In the genomic region with DNA sequence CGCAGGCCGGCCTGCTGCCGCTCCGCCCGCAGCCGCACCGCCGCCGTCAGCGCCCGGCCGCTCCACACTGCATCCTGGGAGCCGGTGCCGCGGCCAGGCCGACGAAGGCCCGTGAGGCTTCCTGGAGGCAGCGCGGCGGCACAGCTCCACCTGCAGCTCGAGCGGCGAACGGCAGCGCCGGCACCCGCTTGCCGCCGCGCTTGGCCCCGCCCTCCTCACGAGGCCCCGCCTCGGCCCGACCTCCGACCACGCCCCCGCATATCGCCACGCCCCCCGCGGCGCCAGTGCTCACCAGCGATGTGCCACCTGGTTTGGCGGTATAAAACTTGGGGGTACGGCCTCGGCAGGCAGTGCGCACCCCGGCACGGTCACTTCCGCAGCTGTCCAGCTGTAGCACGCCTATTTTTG, we compare ENCODE assay signal across 8 mouse cellular contexts. TPM values are rescaled to one million over a fixed set of nuclear protein-coding genes. Genes with fewer than 3 reads are reported as not detected.
DNase-seq lines count a peak whose midpoint lies in the region; ATAC-seq and TF ChIP-seq lines count a peak whose summit lies in the region.

A gene (minus strand): TSS at position 123 of the 408 bp plus-strand sequence.

- peak; percentile 59 to 79 for ATAC-seq in hematopoietic stem cell, adult 5-6 weeks (replicated peaks in 1 of 2; ENCODE audit: insufficient read depth in 1 of 2, low FRiP score in 2 of 2, low TSS enrichment in 1 of 2, low read depth in 1 of 2, poor library complexity in 2 of 2, severe bottlenecking in 2 of 2)
- ATAC-seq in lung, embryonic 16.5 days (ENCODE audit: low read depth), result peak; percentile 94

- H3K4me1 ChIP-seq in MEL (ENCODE audit: control insufficient read depth in 1 of 2, insufficient read depth in 2 of 2, low read length in 2 of 2), result peaks cover 0 to 19% of the 10 kb centered on the region in 2 experiments; a peak in 3 of 4 replicates
- H3K4me1 ChIP-seq in cerebellum, adult 2 months (ENCODE audit: control insufficient read depth, insufficient read depth, low read length), result peaks cover 13% of the 10 kb centered on the region
- peaks cover 8% of the 10 kb centered on the region for H3K4me1 ChIP-seq in lung, embryonic 16.5 days (replicated peaks; ENCODE audit: control insufficient read depth, insufficient read depth, low read length)

- peaks cover 11% of the 10 kb centered on the region for H3K79me2 ChIP-seq in MEL (ENCODE audit: control insufficient read depth, insufficient read depth, low read length, poor library complexity)

- H3K9me3 ChIP-seq in MEL (replicated peaks; ENCODE audit: insufficient read depth, low read length), result no peaks in the 10 kb centered on the region
- H3K9me3 ChIP-seq in lung, embryonic 16.5 days (ENCODE audit: control insufficient read depth, low read length), result no peaks in the 10 kb centered on the region

- peak; percentile 65 to 66; a peak in 2 of 4 replicates for TF ChIP-seq POLR2A in MEL (IDR thresholded peaks at IDR 0.05; ENCODE audit: control insufficient read depth in 1 of 2, insufficient read depth in 1 of 2, low read depth in 1 of 2, low read length in 2 of 2, poor library complexity in 1 of 2)
- peak; percentile 53 for TF ChIP-seq POLR2A in cerebellum, adult 2 months (IDR thresholded peaks at IDR 0.05; ENCODE audit: borderline replicate concordance, insufficient read depth, low read length)

- peak within 1 kb of the TSS; percentile 84 for H3K4me2 ChIP-seq in lung, embryonic 16.5 days (ENCODE audit: low read depth, low read length)

- no peak for TF ChIP-seq EP300 in MEL (IDR thresholded peaks at IDR 0.05; ENCODE audit: low read depth in 1 of 2, low read length in 2 of 2)

- peaks cover 4 to 15% of the 10 kb centered on the region in 2 experiments for H3K36me3 ChIP-seq in MEL (ENCODE audit: control insufficient read depth in 1 of 2, insufficient read depth in 2 of 2, low read length in 2 of 2)
- peaks cover 20% of the 10 kb centered on the region for H3K36me3 ChIP-seq in lung, embryonic 16.5 days (ENCODE audit: control insufficient read depth, insufficient read depth, low read length)

- peak in 2 of 3 experiments; percentile 79 to 80; a peak in 5 of 6 replicates for TF ChIP-seq CTCF in MEL (IDR thresholded peaks at IDR 0.05 in 2 of 3, conservative IDR thresholded peaks at IDR 0.05 in 1 of 3; ENCODE audit: control insufficient read depth in 1 of 3, insufficient read depth in 1 of 3, low read depth in 2 of 3, low read length in 3 of 3, poor library complexity in 1 of 3, severe bottlenecking in 1 of 3)
- peak; percentile 65 for TF ChIP-seq CTCF in cerebellum, adult 2 months (IDR thresholded peaks at IDR 0.05; ENCODE audit: borderline replicate concordance, insufficient read depth, low read depth, low read length)

- peak; percentile 88 for DNase-seq in MEL (ENCODE audit: low read depth, low spot score)
- peak; percentile 92 to 96 for DNase-seq in cerebellum, adult 2 months
- peak; percentile 86 for DNase-seq in forelimb bud, embryonic 11.5 days (ENCODE audit: low read depth, low spot score)
- peak; percentile 66 for DNase-seq in layer of hippocampus, adult 9-10 months (ENCODE audit: low spot score)
- peak; percentile 78 for DNase-seq in ovary, postnatal 10 days (ENCODE audit: low spot score)
- DNase-seq in thymus, postnatal 10 days (ENCODE audit: low spot score in 2 of 2), result peak; percentile 86 to 98

- peak within 1 kb of the TSS; percentile 90 for H3K9ac ChIP-seq in MEL (ENCODE audit: control insufficient read depth, low read depth, low read length, poor library complexity, severe bottlenecking)
- peak within 1 kb of the TSS; percentile 97 for H3K9ac ChIP-seq in lung, embryonic 16.5 days (ENCODE audit: low read length)

- H3K27me3 ChIP-seq in MEL (ENCODE audit: control insufficient read depth in 1 of 2, insufficient read depth in 2 of 2, low read length in 2 of 2), result no peaks in the 10 kb centered on the region
- no peaks in the 10 kb centered on the region for H3K27me3 ChIP-seq in cerebellum, adult 2 months (ENCODE audit: control insufficient read depth, insufficient read depth, low read length)
- no peaks in the 10 kb centered on the region for H3K27me3 ChIP-seq in lung, embryonic 16.5 days (ENCODE audit: control insufficient read depth, insufficient read depth, low read depth, low read length)

- under 1% methylated on average over 53 of the region's 53 CpGs for WGBS in cerebellum, adult 2 months
- under 1% methylated on average over 47 of the region's 53 CpGs for WGBS in lung, embryonic 16.5 days

- peak within 1 kb of the TSS; percentile 92 to 96 for H3K4me3 ChIP-seq in MEL (ENCODE audit: control insufficient read depth in 1 of 2, insufficient read depth in 1 of 2, low read depth in 2 of 2, low read length in 2 of 2)
- H3K4me3 ChIP-seq in cerebellum, adult 2 months (replicated peaks; ENCODE audit: insufficient read depth, low read depth, low read length), result peak within 1 kb of the TSS; percentile 65
- peak within 1 kb of the TSS; percentile 86 for H3K4me3 ChIP-seq in lung, embryonic 16.5 days (ENCODE audit: low read length)

- H3K27ac ChIP-seq in MEL (ENCODE audit: control insufficient read depth, low read depth, low read length), result peak within 1 kb of the TSS; percentile 27
- H3K27ac ChIP-seq in cerebellum, adult 2 months (ENCODE audit: insufficient read depth, low read length), result peak within 1 kb of the TSS; percentile 66
- H3K27ac ChIP-seq in lung, embryonic 16.5 days (ENCODE audit: low read length), result peak within 1 kb of the TSS; percentile 91

- peak; percentile 67 for TF ChIP-seq RAD21 in MEL (IDR thresholded peaks at IDR 0.05; ENCODE audit: low read depth, low read length)

TF ChIP-seq in MEL, 35 proteins besides CTCF, POLR2A, EP300 and RAD21 (continues in another document):
- TF ChIP-seq ZMIZ1 (IDR thresholded peaks at IDR 0.05; ENCODE audit: low read depth, low read length) (no peak), SMC3 (IDR thresholded peaks at IDR 0.05; ENCODE audit: low read depth, low read length) (peak; percentile 48), ETS1 (IDR thresholded peaks at IDR 0.05; ENCODE audit: low read depth, low read length) (peak; percentile 35; the same call in 1 of the 2 replicates), BHLHE40 (IDR thresholded peaks at IDR 0.05; ENCODE audit: borderline replicate concordance, low read depth, low read length) (0 out of 2 replicates have a peak, but pooled peaks have one; percentile 2), MAX (IDR thresholded peaks at IDR 0.05; ENCODE audit: low read length) (peak; percentile 45; the same call in 1 of the 2 replicates), CHD2 (IDR thresholded peaks at IDR 0.05; ENCODE audit: low read length) (no peak), ZNF384 (IDR thresholded peaks at IDR 0.05; ENCODE audit: low read depth, low read length) (no peak), KAT2A (conservative IDR thresholded peaks at IDR 0.05; ENCODE audit: low read depth, low read length) (no peak), POLR2AphosphoS2 (IDR thresholded peaks at IDR 0.05; ENCODE audit: low read length) (no peak), TBP (IDR thresholded peaks at IDR 0.05; ENCODE audit: low read depth, low read length) (no peak), GATA1 (IDR thresholded peaks at IDR 0.05; ENCODE audit: low read depth, low read length) (no peak), MYC (IDR thresholded peaks at IDR 0.05; ENCODE audit: low read depth, low read length) (no peak), UBTF (IDR thresholded peaks at IDR 0.05; ENCODE audit: borderline replicate concordance, insufficient read depth, low read depth, low read length) (0 out of 2 replicates have a peak, but pooled peaks have one; percentile 96), ELF1 (IDR thresholded peaks at IDR 0.05; ENCODE audit: low read depth, low read length) (no peak), GABPA (IDR thresholded peaks at IDR 0.05; ENCODE audit: low read depth, low read length) (no peak), NRF1 (IDR thresholded peaks at IDR 0.05; ENCODE audit: insufficient read depth, low read depth, low read length, poor library complexity, severe bottlenecking) (no peak), SIN3A (IDR thresholded peaks at IDR 0.05; ENCODE audit: low read length) (0 out of 2 replicates have a peak, but pooled peaks have one; percentile 26), ZC3H11A (IDR thresholded peaks at IDR 0.05; ENCODE audit: low read depth, low read length) (peak; percentile 53), TCF12 (IDR thresholded peaks at IDR 0.05; ENCODE audit: low read depth, low read length) (peak; percentile 31; the same call in 1 of the 2 replicates), RCOR1 (IDR thresholded peaks at IDR 0.05; ENCODE audit: low read depth, low read length) (no peak), MXI1 (IDR thresholded peaks at IDR 0.05; ENCODE audit: low read depth, low read length) (no peak; the same call in 1 of the 2 replicates), ZKSCAN1 (IDR thresholded peaks at IDR 0.05; ENCODE audit: low read depth, low read length) (peak; percentile 70; the same call in 1 of the 2 replicates), MAZ (IDR thresholded peaks at IDR 0.05; ENCODE audit: low read depth, low read length) (0 out of 2 replicates have a peak, but pooled peaks have one; percentile 37), NELFE (IDR thresholded peaks at IDR 0.05; ENCODE audit: low read depth, low read length) (peak; percentile 47), E2F4 (IDR thresholded peaks at IDR 0.05; ENCODE audit: borderline replicate concordance, low read depth, low read length) (no peak), HCFC1 (IDR thresholded peaks at IDR 0.05; ENCODE audit: low read depth, low read length) (peak; percentile 51; the same call in 1 of the 2 replicates), USF1 (IDR thresholded peaks at IDR 0.05; ENCODE audit: low read depth, low read length) (no peak), MAFK (IDR thresholded peaks at IDR 0.05; ENCODE audit: borderline replicate concordance, low read depth, low read length) (no peak), MEF2A (IDR thresholded peaks at IDR 0.05; ENCODE audit: extremely low read depth, insufficient replicate concordance, low read depth, low read length, poor library complexity, severe bottlenecking) (no peak), MYB (IDR thresholded peaks at IDR 0.05; ENCODE audit: low read depth, low read length) (no peak), USF2 (IDR thresholded peaks at IDR 0.05; ENCODE audit: borderline replicate concordance in 1 of 2, insufficient read depth in 1 of 2, low read depth in 1 of 2, low read length in 2 of 2) (no peak), TAL1 (IDR thresholded peaks at IDR 0.05; ENCODE audit: low read length) (no peak)

RNA-seq across cellular contexts. Expression of the gene that starts here (rescaled TPM):
- 13.5 and 17.8 TPM in 2 replicates for total RNA-seq in MEL (2012; rRNA removed)
- 10 to 100 TPM in 1 of 2 experiments, not detected in 1; 22.1 TPM for polyA plus RNA-seq in MEL (2012; ENCODE audit: insufficient read depth in 1 of 2, insufficient read length in 2 of 2, low read depth in 1 of 2, low replicate concordance in 2 of 2, missing spikeins in 1 of 2)
- polyA plus RNA-seq in cerebellum, adult 2 months (2012; rRNA removed), result 32.2 and 33.3 TPM in 2 replicates
- 28.2 and 33.0 TPM in 2 replicates for total RNA-seq in hematopoietic stem cell, adult 5-6 weeks (2017)
- polyA plus RNA-seq in lung, embryonic 16.5 days (2015; fragmentation: Nextera tagmentation; extraction: Ambion mirVana), result 7.0 and 11.3 TPM in 2 replicates

Comparison
In these comparisons a context has a peak if more than half of its experiments do, and no peak if none do; other contexts are left out.
1. Peak in every context shown above with its lines: DNase-seq, ATAC-seq, H3K4me3 ChIP-seq and H3K27ac ChIP-seq.
2. H3K27ac ChIP-seq: peak in every context shown above with its lines; median percentile 91 in lung, embryonic 16.5 days; 66 in cerebellum, adult 2 months; 27 in MEL.